In genomic region chr14:75068430-75069112, GRCm38 (mm10) we compare ENCODE assay signal across 11 mouse cellular contexts. TPM values are rescaled to one million over a fixed set of nuclear protein-coding genes. Genes with fewer than 3 reads are reported as not detected.
DNase-seq lines count a peak whose midpoint lies in the region; ATAC-seq and TF ChIP-seq lines count a peak whose summit lies in the region.
"Had no signal": no experiment of that assay in that cellular context is flagged by ENCODE, and none has a peak within 500 bp of the region (broad histone marks: within the 10 kb centered on the region; RNA-seq: fewer than 3 reads in every experiment).

No protein-coding gene starts in this region.

- peak overlapping the region; percentile 71 for H3K27ac ChIP-seq in liver, postnatal 0 days (ENCODE audit: low read depth)
- no peak overlapping the region for H3K27ac ChIP-seq in kidney, adult 2 months (ENCODE audit: insufficient read depth, low read depth, low read length)
- H3K27ac ChIP-seq: midbrain, embryonic 12.5 days had no signal

- TF ChIP-seq EP300 in liver, postnatal 0 days (IDR thresholded peaks at IDR 0.05; ENCODE audit: low read depth), result no peak

- 34% methylated on average over 19 of the region's 19 CpGs for WGBS in liver, postnatal 0 days (ENCODE audit: insufficient replicate concordance)
- WGBS in kidney, adult 2 months, result 56% methylated on average over 18 of the region's 19 CpGs

- H3K36me3 ChIP-seq in liver, postnatal 0 days (replicated peaks; ENCODE audit: insufficient read depth, low read length), result no peaks in the 10 kb centered on the region
- H3K36me3 ChIP-seq in kidney, adult 2 months (ENCODE audit: control insufficient read depth, insufficient read depth, low read length), result no peaks in the 10 kb centered on the region
- H3K36me3 ChIP-seq: midbrain, embryonic 12.5 days had no signal

- no peak for TF ChIP-seq POLR2A in kidney, adult 2 months (IDR thresholded peaks at IDR 0.05; ENCODE audit: low read depth, low read length)

- peak overlapping the region; percentile 57 for H3K4me2 ChIP-seq in liver, postnatal 0 days (ENCODE audit: low read depth, low read length)
- H3K4me2 ChIP-seq: midbrain, embryonic 12.5 days had no signal

- no peak overlapping the region for H3K9ac ChIP-seq in liver, postnatal 0 days (replicated peaks)
- H3K9ac ChIP-seq: midbrain, embryonic 12.5 days had no signal

- DNase-seq in CD4-positive helper T cell, adult 2 months (ENCODE audit: low read depth, low spot score), result peak; percentile 83
- DNase-seq in T-cell, adult 2 months (ENCODE audit: low spot score), result peak; percentile 77
- DNase-seq in liver, postnatal 0 days, result peak; percentile 26
- peak; percentile 31 to 38 for DNase-seq in spleen, adult 18-20 months
- no peak for DNase-seq in layer of hippocampus, adult 18-20 months (ENCODE audit: low spot score in 2 of 2)
- no peak for DNase-seq in MN1 (ENCODE audit: low spot score)
- DNase-seq in layer of hippocampus, postnatal 36 days, result no peak
- no peak for DNase-seq in kidney, adult 2 months
- DNase-seq: cerebellum, adult 11 months had no signal

- H3K4me3 ChIP-seq in liver, postnatal 0 days (ENCODE audit: low read depth, low read length), result peak overlapping the region; percentile 16
- no peak overlapping the region for H3K4me3 ChIP-seq in kidney, adult 2 months (ENCODE audit: insufficient read depth, low read depth, low read length)
- H3K4me3 ChIP-seq: midbrain, embryonic 12.5 days had no signal

- H3K9me3 ChIP-seq in liver, postnatal 0 days (ENCODE audit: low read length), result no peaks in the 10 kb centered on the region
- H3K9me3 ChIP-seq: midbrain, embryonic 12.5 days had no signal

- TF ChIP-seq CTCF in liver, postnatal 0 days (IDR thresholded peaks at IDR 0.05; ENCODE audit: low read depth), result peak; percentile 22; the same call in 1 of the 2 replicates
- no peak for TF ChIP-seq CTCF in kidney, adult 2 months (conservative IDR thresholded peaks at IDR 0.05; ENCODE audit: insufficient read depth, insufficient read length, low read depth, low read length)

- H3K27me3 ChIP-seq in liver, postnatal 0 days (ENCODE audit: insufficient read depth, low read length), result no peaks in the 10 kb centered on the region
- no peaks in the 10 kb centered on the region for H3K27me3 ChIP-seq in kidney, adult 2 months (replicated peaks; ENCODE audit: control insufficient read depth, insufficient read depth, low read length)
- H3K27me3 ChIP-seq: midbrain, embryonic 12.5 days had no signal

- ATAC-seq in liver, postnatal 0 days, result 0 out of 2 replicates have a peak, but pooled peaks have one; percentile 22
- ATAC-seq: intestine, embryonic 16.5 days had no signal

- 0 out of 2 replicates have a peak, but pooled peaks cover 2% of the 10 kb centered on the region for H3K4me1 ChIP-seq in liver, postnatal 0 days (ENCODE audit: insufficient read depth)
- H3K4me1 ChIP-seq in kidney, adult 2 months (ENCODE audit: control insufficient read depth, insufficient read depth, low read length), result no peaks in the 10 kb centered on the region
- H3K4me1 ChIP-seq: midbrain, embryonic 12.5 days had no signal

RNA-seq across cellular contexts. Expression of gene Rubcnl, which starts 52.7 kb away (rescaled TPM):
- 0.51 and 0.69 TPM in 2 replicates for polyA plus RNA-seq in liver, postnatal 0 days (2015; fragmentation: Nextera tagmentation; extraction: Ambion mirVana)
- 1 to 10 TPM in 1 of 2 experiments, under 1 TPM in 1; 0.81 to 1.1 TPM for total RNA-seq in layer of hippocampus, adult 18-20 months (2021)
- 1 to 10 TPM in 1 of 2 experiments, under 1 TPM in 1; 0.85 to 1.3 TPM for total RNA-seq in layer of hippocampus, postnatal 36 days (2021)
- 0.27 and 1.2 TPM in 2 replicates for polyA plus RNA-seq in kidney, adult 2 months (2012; rRNA removed)

Comparison
In these comparisons a context has a peak if more than half of its experiments do, and no peak if none do; other contexts are left out.
1. DNase-seq: peak in CD4-positive helper T cell, adult 2 months (single experiment), T-cell, adult 2 months (single experiment), liver, postnatal 0 days (single experiment) and spleen, adult 18-20 months (2 of 2); none in layer of hippocampus, adult 18-20 months (0 of 2), MN1 (single experiment), layer of hippocampus, postnatal 36 days (0 of 2) and kidney, adult 2 months (single experiment).